Mouse (Mus musculus) ES-Bruce4 (cell line): ENCODE measurements around the gene Klk11. TPM values are rescaled to one million over a fixed set of nuclear protein-coding genes. Genes with fewer than 3 reads are reported as not detected.

ENCODE experiments used
- H3K27ac ChIP-seq: 2 replicates; pipeline ENCODE4 v1.5.1; 2012; ENCODE audit warnings: low read length, inconsistent platforms; ENCODE audit not compliant: insufficient read depth
- H3K27me3 ChIP-seq: 2 replicates; pipeline ENCODE4 v1.6.1; 2012; ENCODE audit warnings: mild to moderate bottlenecking, low read length, inconsistent platforms; ENCODE audit not compliant: control insufficient read depth, poor library complexity, insufficient read depth, severe bottlenecking
- H3K36me3 ChIP-seq: 2 replicates; pipeline ENCODE4 v1.6.1; 2012; ENCODE audit warnings: inconsistent platforms, mild to moderate bottlenecking, low read length, moderate library complexity; ENCODE audit not compliant: control insufficient read depth, poor library complexity, insufficient read depth, severe bottlenecking
- H3K4me1 ChIP-seq: one replicate; pipeline ENCODE4 v1.8.1; 2011; ENCODE audit warnings: low read length; ENCODE audit not compliant: control insufficient read depth, insufficient read depth
- H3K4me3 ChIP-seq: 2 replicates; pipeline ENCODE4 v1.5.1; 2011; ENCODE audit warnings: low read depth, mild to moderate bottlenecking, low read length
- H3K9ac ChIP-seq: 2 replicates; pipeline ENCODE4 v1.6.1; 2012; ENCODE audit warnings: low read depth, mild to moderate bottlenecking, inconsistent platforms; ENCODE audit not compliant: poor library complexity, severe bottlenecking
- H3K9me3 ChIP-seq: replicated peaks from 2 replicates; pipeline ENCODE4 v1.6.1; 2012; ENCODE audit warnings: mild to moderate bottlenecking, low read length, inconsistent platforms; ENCODE audit not compliant: control insufficient read depth, poor library complexity, insufficient read depth, severe bottlenecking
- CTCF ChIP-seq: IDR thresholded peaks from one replicate; pipeline ENCODE4 v1.8.1; 2011; ENCODE audit warnings: low read depth, low read length
- EP300 ChIP-seq: IDR thresholded peaks from 2 replicates; pipeline ENCODE4 v1.6.1; 2011; ENCODE audit warnings: low read depth, low read length; ENCODE audit not compliant: insufficient read depth
- POLR2A ChIP-seq: IDR thresholded peaks from one replicate; pipeline ENCODE4 v1.8.1; 2011; ENCODE audit warnings: low read length; ENCODE audit not compliant: insufficient read depth
- polyA plus RNA-seq: library from polyadenylated mRNA; stranded (reverse); fragments of >200 nt; gene quantifications from 2 replicates; pipeline ENCODE4 v1.2.4, GENCODE M21; 2011; ENCODE audit warnings: low read depth; ENCODE audit not compliant: missing spikeins, insufficient read depth, insufficient read length

The Klk11 gene
- polyA plus RNA-seq, 1 experiment: not detected

DNA sequence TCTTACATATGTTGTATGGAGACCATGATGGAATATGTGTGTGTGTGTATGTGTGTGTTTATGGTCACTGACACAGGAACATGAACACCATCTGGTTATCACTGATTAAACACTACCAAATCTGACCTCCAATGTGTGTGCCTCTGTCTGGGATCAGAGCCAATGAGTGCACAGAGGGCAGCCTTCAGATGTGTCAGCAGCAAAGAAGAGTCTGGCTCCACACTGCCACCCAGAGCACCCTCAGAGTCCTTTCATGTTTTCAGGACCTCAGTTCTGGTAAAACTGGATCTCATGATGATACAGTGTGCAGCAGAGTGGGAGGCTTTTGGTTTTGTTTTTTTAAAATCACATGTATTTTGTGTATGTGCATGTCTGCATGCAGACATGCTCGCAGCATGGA lies 10.9 kb downstream of the Klk11 start:
- Histone ChIP-seq H3K36me3 (no peaks in the 10 kb centered on the region), H3K4me1 (peaks cover 6% of the 10 kb centered on the region), H3K9ac (no peak overlapping the region), H3K27ac (no peak overlapping the region), H3K9me3 (no peaks in the 10 kb centered on the region), H3K4me3 (no peak overlapping the region), H3K27me3 (no peaks in the 10 kb centered on the region)
- TF ChIP-seq POLR2A: no peak
- no peak for TF ChIP-seq EP300
- TF ChIP-seq CTCF: peak; percentile 28

DNA sequence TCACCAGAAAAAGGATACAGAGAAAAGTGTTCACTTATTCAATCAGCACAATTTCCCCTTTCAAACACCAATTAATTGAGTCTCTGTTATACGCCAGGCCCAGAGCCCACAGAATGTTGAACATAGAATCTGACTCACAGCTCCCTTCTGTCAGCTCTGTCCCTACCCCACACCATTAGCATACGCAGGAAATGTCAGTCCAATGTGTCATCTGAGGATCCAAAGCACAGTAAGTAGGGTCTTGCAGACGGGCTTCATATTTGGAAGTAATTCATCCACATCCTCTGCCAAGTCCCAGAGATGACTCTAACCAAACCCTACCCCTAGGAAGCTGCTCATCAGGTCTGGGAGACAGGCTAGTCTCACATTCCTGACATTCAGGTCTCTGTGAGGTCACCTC lies 13.7 kb downstream of the Klk11 start:
- TF ChIP-seq EP300: no peak
- TF ChIP-seq POLR2A: no peak
- Histone ChIP-seq H3K9ac (no peak overlapping the region), H3K36me3 (no peaks in the 10 kb centered on the region), H3K9me3 (no peaks in the 10 kb centered on the region), H3K4me3 (no peak overlapping the region), H3K27ac (no peak overlapping the region), H3K4me1 (no peaks in the 10 kb centered on the region), H3K27me3 (no peaks in the 10 kb centered on the region)

DNA sequence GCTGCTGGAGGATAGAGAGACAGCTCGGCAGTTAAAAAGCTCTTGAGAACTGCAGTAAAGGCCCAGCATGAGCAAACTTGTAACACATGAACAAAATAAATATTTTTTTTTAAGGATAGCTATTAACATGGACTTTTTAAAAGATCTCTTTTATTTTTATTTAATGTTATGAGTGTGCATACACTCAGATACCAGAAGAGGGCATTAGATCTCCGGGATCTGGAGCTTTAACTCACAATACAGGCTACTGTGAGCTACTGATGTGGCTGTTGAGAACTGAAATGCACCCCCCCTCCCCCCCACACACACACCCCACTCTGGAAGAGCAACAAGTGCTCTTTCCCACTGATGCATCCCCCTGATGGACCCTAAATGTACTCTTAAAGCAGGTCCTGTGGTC lies 14.9 kb downstream of the Klk11 start:
- Histone ChIP-seq H3K36me3 (no peaks in the 10 kb centered on the region), H3K9ac (no peak overlapping the region), H3K9me3 (no peaks in the 10 kb centered on the region), H3K27me3 (no peaks in the 10 kb centered on the region), H3K27ac (no peak overlapping the region), H3K4me3 (no peak overlapping the region), H3K4me1 (no peaks in the 10 kb centered on the region)
- TF ChIP-seq POLR2A (no peak), EP300 (no peak), CTCF (no peak)

GRCm38 (mm10) chr7:43791591-43791990 lies 17.2 kb downstream of the Klk11 start, which contains the start of gene Klk9:
TSS of gene Klk9 (plus strand) at chr7:43791891.
- no peak for TF ChIP-seq EP300
- no peak for TF ChIP-seq CTCF
- no peak for TF ChIP-seq POLR2A

GRCm38 (mm10) chr7:43796355-43796754 lies 22.0 kb downstream of the Klk11 start:
- Histone ChIP-seq H3K27ac (no peak overlapping the region), H3K36me3 (no peaks in the 10 kb centered on the region), H3K27me3 (no peaks in the 10 kb centered on the region), H3K9ac (peak overlapping the region; percentile 46), H3K4me1 (no peaks in the 10 kb centered on the region), H3K9me3 (no peaks in the 10 kb centered on the region), H3K4me3 (peak overlapping the region; percentile 63)
- TF ChIP-seq POLR2A: no peak
- no peak for TF ChIP-seq EP300
- TF ChIP-seq CTCF: no peak

More at GRCm38 (mm10) chr7:43791591-43791990, 17.2 kb downstream of the Klk11 start, which contains the start of gene Klk9:
- no peaks in the 10 kb centered on the region for H3K27me3 ChIP-seq
- no peaks in the 10 kb centered on the region for H3K9me3 ChIP-seq
- no peaks in the 10 kb centered on the region for H3K36me3 ChIP-seq
- no peaks in the 10 kb centered on the region for H3K4me1 ChIP-seq
- H3K9ac ChIP-seq: no peak within 1 kb of the TSS
- no peak within 1 kb of the TSS for H3K27ac ChIP-seq
- no peak within 1 kb of the TSS for H3K4me3 ChIP-seq

GRCm38 (mm10) chr7:43797333-43797769 lies 22.9 kb downstream of the Klk11 start, which contains the start of gene Klk8:
TSS of gene Klk8 (plus strand) at chr7:43797577.
- Histone ChIP-seq H3K9ac (peak within 1 kb of the TSS; percentile 46), H3K36me3 (no peaks in the 10 kb centered on the region), H3K4me1 (no peaks in the 10 kb centered on the region), H3K4me3 (peak within 1 kb of the TSS; percentile 63), H3K9me3 (no peaks in the 10 kb centered on the region), H3K27me3 (no peaks in the 10 kb centered on the region), H3K27ac (no peak within 1 kb of the TSS)
- TF ChIP-seq POLR2A: no peak
